Mouse (Mus musculus) neural tube, embryonic 12.5 days (tissue): Measurements from ENCODE around the gene Jarid2. TPM values are rescaled to one million over a fixed set of nuclear protein-coding genes. Genes with fewer than 3 reads are reported as not detected.
A peak's percentile ranks its signal among the peaks of the same experiment; 100 is the strongest.

ENCODE experiments used
- ATAC-seq: fragments of 200-750 bp; cut with Nextera tagmentation; 2 replicates; pipeline ENCODE4 v1.8.0; 2017; ENCODE audit warnings: low read depth, mild to moderate bottlenecking, moderate TSS enrichment, moderate library complexity; ENCODE audit not compliant: low FRiP score
- H3K27ac ChIP-seq: fragments of 300-500 bp; sonication (generic); 2 replicates; pipeline ENCODE4 v1.5.1; 2016
- H3K27me3 ChIP-seq: fragments of 300-500 bp; sonication (generic); replicated peaks from 2 replicates; pipeline ENCODE4 v1.6.1; 2016; ENCODE audit warnings: mild to moderate bottlenecking
- H3K36me3 ChIP-seq: fragments of 300-500 bp; sonication (generic); 2 replicates; pipeline ENCODE4 v1.6.1; 2016; ENCODE audit warnings: mild to moderate bottlenecking
- H3K4me1 ChIP-seq: fragments of 300-500 bp; sonication (generic); 2 replicates; pipeline ENCODE4 v1.6.1; 2016
- H3K4me2 ChIP-seq: fragments of 300-500 bp; sonication (generic); replicated peaks from 2 replicates; pipeline ENCODE4 v1.6.1; 2016; ENCODE audit warnings: mild to moderate bottlenecking
- H3K4me3 ChIP-seq: fragments of 300-500 bp; sonication (generic); 2 replicates; pipeline ENCODE4 v1.5.1; 2016
- H3K9ac ChIP-seq: fragments of 300-500 bp; sonication (generic); 2 replicates; pipeline ENCODE4 v1.6.1; 2016; ENCODE audit warnings: mild to moderate bottlenecking
- H3K9me3 ChIP-seq: fragments of 300-500 bp; sonication (generic); 2 replicates; pipeline ENCODE4 v1.6.1; 2016; ENCODE audit warnings: mild to moderate bottlenecking
- WGBS: fragments of 180-500 bp; shearing (Covaris S2); methylation state at CpG from one replicate; pipeline ENCODE4 v1.1.7; 2016; 5-methylcytosine and 5-hydroxymethylcytosine counted together
- polyA plus RNA-seq: library from polyadenylated mRNA; unstranded; fragments of >200 nt; fragmentation: Nextera tagmentation; extraction: Ambion mirVana; gene quantifications from 2 replicates; pipeline ENCODE4 v1.2.1, GENCODE M21; 2016

The Jarid2 gene
- polyA plus RNA-seq, 1 experiment from 2014 or later: 93.6 TPM

DNA sequence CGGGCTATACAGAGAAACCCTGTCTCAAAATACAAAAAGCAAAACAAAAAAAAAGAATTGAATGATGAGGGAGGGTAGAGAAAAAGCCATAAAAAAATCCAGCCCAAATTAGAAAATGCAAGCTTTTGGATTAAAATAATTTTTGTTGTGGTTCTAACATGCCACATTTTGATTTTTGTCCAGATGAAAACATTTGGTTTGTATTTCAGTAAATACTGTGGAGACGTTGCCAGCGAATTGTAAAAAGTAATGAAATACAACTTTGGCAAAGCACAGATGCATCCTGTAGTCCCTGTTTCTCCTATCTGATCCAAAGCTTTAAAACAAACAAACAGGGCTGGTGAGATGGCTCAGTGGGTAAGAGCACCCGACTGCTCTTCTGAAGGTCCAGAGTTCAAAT lies 151.7 kb downstream of the Jarid2 start:
- no peak for ATAC-seq
- H3K9ac ChIP-seq: no peak overlapping the region

DNA sequence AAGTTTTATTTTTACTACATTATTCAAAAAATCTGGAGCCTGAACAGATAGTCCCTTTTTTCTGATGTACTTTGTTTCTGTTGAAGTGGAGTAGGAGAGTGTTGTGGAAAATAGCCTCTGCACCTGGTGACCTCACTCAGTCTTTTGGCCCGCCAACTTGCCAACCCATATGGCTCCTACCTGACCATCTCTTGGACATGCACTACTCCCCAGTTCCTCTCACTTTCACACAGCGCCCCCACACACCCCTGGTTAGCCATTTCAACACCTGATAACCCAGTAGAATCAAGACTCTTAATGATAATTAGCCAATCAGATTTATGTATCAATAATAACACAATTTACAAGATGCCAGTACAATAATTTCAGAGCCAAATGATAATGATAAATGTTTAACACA lies 156.9 kb downstream of the Jarid2 start:
- Histone ChIP-seq H3K4me1 (peaks cover 13% of the 10 kb centered on the region), H3K9ac (no peak overlapping the region), H3K36me3 (peaks cover 20% of the 10 kb centered on the region), H3K9me3 (no peaks in the 10 kb centered on the region), H3K27me3 (no peaks in the 10 kb centered on the region), H3K4me2 (no peak overlapping the region), H3K4me3 (no peak overlapping the region), H3K27ac (no peak overlapping the region)
- 100% methylated on average over 2 of the region's 2 CpGs for WGBS
- no peak for ATAC-seq

More for the DNA sequence above, 151.7 kb downstream of the Jarid2 start:
- Histone ChIP-seq H3K4me2 (no peak overlapping the region), H3K27ac (no peak overlapping the region), H3K4me1 (peaks cover 31% of the 10 kb centered on the region), H3K9me3 (no peaks in the 10 kb centered on the region), H3K36me3 (peaks cover 14% of the 10 kb centered on the region; the same call in 1 of the 2 replicates), H3K4me3 (no peak overlapping the region), H3K27me3 (no peaks in the 10 kb centered on the region)
- WGBS: 89% methylated on average over 4 of the region's 4 CpGs

DNA sequence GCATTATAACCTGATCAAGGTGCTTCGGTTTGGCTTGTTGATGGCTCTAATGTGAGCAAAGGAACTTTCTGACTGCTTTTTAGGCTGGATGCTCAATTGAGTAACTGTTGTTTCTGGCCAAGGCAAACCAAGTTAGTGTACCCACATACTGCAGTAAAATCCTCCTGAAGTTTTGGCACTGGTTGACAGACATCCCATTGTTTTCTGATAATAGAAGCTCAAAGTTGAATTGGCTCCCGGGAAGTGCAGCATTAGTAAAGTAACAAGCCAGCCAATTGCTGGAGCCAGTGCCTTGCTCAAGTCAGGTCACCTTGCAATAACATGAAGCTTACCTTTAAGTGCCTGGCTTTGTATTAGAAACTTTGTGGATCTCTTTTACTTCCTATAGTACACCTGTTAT lies 161.3 kb downstream of the Jarid2 start:
- no peak overlapping the region for H3K4me2 ChIP-seq
- H3K4me3 ChIP-seq: no peak overlapping the region
- H3K27ac ChIP-seq: no peak overlapping the region
- WGBS: 55% methylated on average over 2 of the region's 2 CpGs
- peaks cover 18% of the 10 kb centered on the region for H3K36me3 ChIP-seq
- no peak for ATAC-seq
- H3K9me3 ChIP-seq: no peaks in the 10 kb centered on the region
- no peak overlapping the region for H3K9ac ChIP-seq
- peaks cover 20% of the 10 kb centered on the region for H3K4me1 ChIP-seq
- no peaks in the 10 kb centered on the region for H3K27me3 ChIP-seq

DNA sequence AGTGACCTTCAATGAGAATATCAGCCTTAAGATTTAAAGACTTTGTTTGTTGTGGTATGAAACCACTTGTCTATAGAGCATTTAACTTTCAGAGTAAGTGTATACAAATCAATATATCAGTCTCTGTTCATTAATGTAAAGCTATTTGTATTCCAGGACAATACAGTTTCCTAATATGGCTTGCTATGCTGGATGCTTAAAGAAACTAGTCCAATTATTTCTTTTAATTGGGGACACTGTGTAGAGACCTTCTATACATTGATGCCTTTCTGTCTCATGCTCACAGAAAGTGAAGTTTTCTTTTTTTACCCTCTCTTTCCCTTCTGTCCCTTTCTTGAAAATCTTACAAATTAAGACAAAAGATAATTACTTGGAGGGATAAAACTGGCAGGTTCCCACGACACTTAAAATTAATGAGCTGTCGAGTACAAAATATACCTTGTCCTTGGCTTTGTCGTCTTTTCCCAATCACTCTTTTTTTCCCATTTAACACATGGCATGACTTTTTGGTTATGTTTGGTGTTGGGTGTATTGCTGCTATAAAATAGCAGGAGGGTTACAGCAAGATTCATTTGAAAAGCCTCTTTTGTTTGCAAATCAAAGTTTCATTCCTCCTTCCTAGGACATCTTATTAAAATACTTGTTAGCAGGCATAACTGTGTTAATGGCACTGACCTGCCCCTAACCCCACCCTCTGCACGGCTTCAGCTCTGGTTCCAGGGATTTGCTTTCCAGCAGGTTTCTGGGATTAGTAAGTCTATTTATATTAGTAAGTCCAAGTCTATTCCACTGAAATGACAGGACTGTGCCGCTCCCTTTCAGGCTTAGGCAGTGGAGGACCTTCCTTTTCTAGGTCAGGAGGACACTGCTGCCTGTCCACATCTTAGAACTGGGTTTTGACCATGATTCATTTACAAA lies 162.8 kb downstream of the Jarid2 start:
- H3K36me3 ChIP-seq: peaks cover 23% of the 10 kb centered on the region
- no peaks in the 10 kb centered on the region for H3K9me3 ChIP-seq
- 36% methylated on average over 5 of the region's 5 CpGs for WGBS
- no peak overlapping the region for H3K4me2 ChIP-seq
- no peak overlapping the region for H3K4me3 ChIP-seq
- no peak for ATAC-seq
- H3K4me1 ChIP-seq: peaks cover 20% of the 10 kb centered on the region
- no peak overlapping the region for H3K27ac ChIP-seq
- H3K27me3 ChIP-seq: no peaks in the 10 kb centered on the region
- no peak overlapping the region for H3K9ac ChIP-seq

DNA sequence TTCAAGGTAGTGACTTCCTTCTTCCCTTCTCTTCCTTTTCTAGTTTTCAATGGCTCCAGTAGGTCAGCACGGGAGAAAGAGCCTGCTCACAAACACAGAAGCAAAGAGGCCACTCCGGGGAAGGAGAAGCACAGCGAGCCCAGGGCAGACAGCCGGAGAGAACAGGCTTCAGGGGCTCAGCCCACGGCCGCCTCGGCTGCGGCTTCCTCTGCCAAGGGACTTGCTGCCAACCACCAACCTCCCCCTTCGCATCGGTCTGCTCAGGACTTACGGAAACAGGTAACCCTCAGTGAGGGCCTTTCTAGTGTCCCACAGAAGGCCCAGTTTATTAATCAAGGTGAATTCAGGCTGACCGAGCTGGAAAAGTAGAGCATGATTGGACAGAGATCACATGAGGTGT lies 166.9 kb downstream of the Jarid2 start:
- Histone ChIP-seq H3K4me3 (no peak overlapping the region), H3K27ac (no peak overlapping the region), H3K9me3 (no peaks in the 10 kb centered on the region), H3K27me3 (no peaks in the 10 kb centered on the region), H3K36me3 (peaks cover 44% of the 10 kb centered on the region), H3K4me2 (no peak overlapping the region), H3K9ac (no peak overlapping the region), H3K4me1 (peaks cover 11% of the 10 kb centered on the region)
- WGBS: 93% methylated on average over 12 of the region's 12 CpGs
- ATAC-seq: no peak

DNA sequence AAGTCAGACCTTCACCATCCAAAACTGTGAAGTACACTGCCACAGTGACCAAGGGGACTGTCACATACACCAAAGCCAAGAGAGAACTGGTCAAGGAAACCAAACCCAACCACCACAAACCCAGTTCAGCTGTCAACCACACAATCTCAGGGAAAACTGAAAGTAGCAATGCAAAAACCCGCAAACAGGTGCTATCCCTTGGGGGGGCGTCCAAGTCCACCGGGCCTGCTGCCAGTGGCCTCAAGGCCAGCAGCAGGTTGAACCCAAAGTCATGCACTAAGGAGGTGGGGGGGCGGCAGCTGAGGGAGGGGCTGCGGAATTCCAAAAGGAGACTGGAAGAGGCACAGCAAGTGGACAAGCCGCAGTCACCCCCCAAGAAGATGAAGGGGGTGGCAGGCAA lies 173.0 kb downstream of the Jarid2 start:
- H3K36me3 ChIP-seq: peaks cover 77% of the 10 kb centered on the region
- H3K4me2 ChIP-seq: no peak overlapping the region
- H3K27me3 ChIP-seq: no peaks in the 10 kb centered on the region
- no peaks in the 10 kb centered on the region for H3K9me3 ChIP-seq
- no peak overlapping the region for H3K9ac ChIP-seq
- 98% methylated on average over 6 of the region's 6 CpGs for WGBS
- H3K27ac ChIP-seq: no peak overlapping the region
- no peak overlapping the region for H3K4me3 ChIP-seq
- peaks cover 4% of the 10 kb centered on the region; the same call in 1 of the 2 replicates for H3K4me1 ChIP-seq
- no peak for ATAC-seq

DNA sequence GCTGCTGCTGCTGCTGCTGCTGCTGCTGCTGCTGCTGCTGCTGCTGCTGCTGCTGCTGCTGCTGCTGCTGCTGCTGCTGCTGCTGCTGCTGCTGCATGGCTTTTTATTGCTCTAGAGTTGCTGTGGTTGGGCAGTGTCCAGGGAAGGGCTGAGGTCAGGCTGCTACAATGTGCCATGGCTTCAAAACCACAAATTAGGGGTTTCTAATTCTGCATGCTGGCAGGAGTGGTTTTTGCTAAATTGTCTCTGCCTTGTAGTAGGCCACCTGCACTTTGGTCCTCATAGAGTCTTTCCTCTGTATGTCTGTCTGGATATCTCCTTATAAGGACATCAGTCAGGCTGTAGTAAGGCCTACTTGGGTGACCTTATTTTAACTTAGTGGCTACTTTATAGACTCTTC lies 174.1 kb downstream of the Jarid2 start:
- no peak overlapping the region for H3K4me3 ChIP-seq
- H3K4me1 ChIP-seq: peaks cover 7% of the 10 kb centered on the region; the same call in 1 of the 2 replicates
- no peaks in the 10 kb centered on the region for H3K27me3 ChIP-seq
- H3K4me2 ChIP-seq: no peak overlapping the region
- no peak overlapping the region for H3K9ac ChIP-seq
- H3K9me3 ChIP-seq: no peaks in the 10 kb centered on the region
- no peak for ATAC-seq
- no peak overlapping the region for H3K27ac ChIP-seq
- H3K36me3 ChIP-seq: peaks cover 77% of the 10 kb centered on the region

DNA sequence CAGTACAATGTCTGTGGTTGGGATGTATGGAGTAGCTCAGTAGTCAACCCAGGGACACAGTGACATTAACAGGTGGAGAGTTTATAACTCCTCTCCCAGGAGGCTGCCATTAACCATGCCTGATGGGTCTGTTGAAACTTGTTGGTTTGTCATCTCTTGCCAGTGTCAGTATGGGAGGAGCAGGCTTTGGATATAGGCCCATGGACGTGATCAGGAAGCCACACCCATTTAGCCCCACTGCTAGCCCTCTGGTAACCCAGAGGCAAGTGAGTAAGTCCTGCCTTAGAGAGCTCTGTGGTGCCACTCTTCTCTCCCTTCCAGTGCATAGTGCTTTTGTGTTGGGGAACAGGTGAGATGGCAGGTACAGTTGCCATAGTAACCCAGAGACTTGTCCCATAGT lies 175.0 kb downstream of the Jarid2 start:
- no peak for ATAC-seq
- Histone ChIP-seq H3K4me3 (no peak overlapping the region), H3K9ac (no peak overlapping the region), H3K27ac (no peak overlapping the region), H3K9me3 (no peaks in the 10 kb centered on the region), H3K36me3 (peaks cover 76% of the 10 kb centered on the region), H3K4me2 (no peak overlapping the region), H3K27me3 (no peaks in the 10 kb centered on the region), H3K4me1 (peaks cover 7% of the 10 kb centered on the region; the same call in 1 of the 2 replicates)
- 64% methylated on average over 1 of the region's 1 CpGs for WGBS

DNA sequence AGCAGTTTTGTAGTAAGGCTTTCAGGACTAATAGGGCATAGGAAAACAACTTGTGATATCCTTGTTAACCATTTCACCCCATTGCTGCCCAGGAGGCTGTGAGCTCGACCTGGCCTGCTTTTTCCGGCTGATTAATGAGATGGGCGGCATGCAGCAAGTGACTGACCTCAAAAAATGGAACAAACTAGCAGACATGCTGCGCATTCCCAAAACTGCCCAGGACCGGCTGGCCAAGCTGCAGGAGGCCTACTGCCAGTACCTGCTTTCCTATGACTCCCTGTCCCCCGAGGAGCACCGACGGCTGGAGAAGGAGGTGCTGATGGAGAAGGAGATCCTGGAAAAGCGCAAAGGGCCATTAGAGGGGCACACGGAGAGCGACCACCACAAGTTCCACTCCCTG lies 176.9 kb downstream of the Jarid2 start:
- H3K4me1 ChIP-seq: peaks cover 7% of the 10 kb centered on the region; the same call in 1 of the 2 replicates
- no peak overlapping the region for H3K27ac ChIP-seq
- H3K9ac ChIP-seq: no peak overlapping the region
- no peak for ATAC-seq
- peaks cover 89% of the 10 kb centered on the region for H3K36me3 ChIP-seq
- no peaks in the 10 kb centered on the region for H3K27me3 ChIP-seq
- no peak overlapping the region for H3K4me2 ChIP-seq
- H3K9me3 ChIP-seq: no peaks in the 10 kb centered on the region
- no peak overlapping the region for H3K4me3 ChIP-seq
- WGBS: 91% methylated on average over 11 of the region's 11 CpGs

DNA sequence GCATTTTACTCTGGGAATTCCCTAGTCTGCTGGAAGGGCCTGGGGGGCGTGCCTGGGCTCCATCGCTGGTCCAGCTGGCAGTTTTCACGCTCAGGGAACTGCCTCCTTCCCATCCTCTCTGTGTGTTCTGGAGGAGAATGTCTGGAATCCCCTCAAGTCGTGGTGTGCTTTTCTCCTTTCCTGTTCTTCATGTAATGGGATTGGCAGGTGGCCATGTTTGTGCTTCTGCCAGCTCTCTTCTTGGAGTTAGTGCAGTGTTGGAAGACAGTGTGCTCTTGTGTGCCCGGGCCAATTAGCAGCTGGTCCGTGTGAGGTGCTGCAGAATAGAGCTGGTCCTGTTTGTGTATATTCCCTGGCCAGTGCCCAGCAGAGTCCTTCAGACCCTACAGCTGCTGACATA lies 178.4 kb downstream of the Jarid2 start:
- no peak overlapping the region for H3K4me2 ChIP-seq
- no peak overlapping the region for H3K27ac ChIP-seq
- H3K27me3 ChIP-seq: no peaks in the 10 kb centered on the region
- peaks cover 94% of the 10 kb centered on the region for H3K36me3 ChIP-seq
- peak; percentile 44 for ATAC-seq
- H3K4me1 ChIP-seq: peaks cover 7% of the 10 kb centered on the region; the same call in 1 of the 2 replicates
- WGBS: 65% methylated on average over 6 of the region's 6 CpGs
- H3K4me3 ChIP-seq: no peak overlapping the region
- no peaks in the 10 kb centered on the region for H3K9me3 ChIP-seq
- H3K9ac ChIP-seq: no peak overlapping the region

DNA sequence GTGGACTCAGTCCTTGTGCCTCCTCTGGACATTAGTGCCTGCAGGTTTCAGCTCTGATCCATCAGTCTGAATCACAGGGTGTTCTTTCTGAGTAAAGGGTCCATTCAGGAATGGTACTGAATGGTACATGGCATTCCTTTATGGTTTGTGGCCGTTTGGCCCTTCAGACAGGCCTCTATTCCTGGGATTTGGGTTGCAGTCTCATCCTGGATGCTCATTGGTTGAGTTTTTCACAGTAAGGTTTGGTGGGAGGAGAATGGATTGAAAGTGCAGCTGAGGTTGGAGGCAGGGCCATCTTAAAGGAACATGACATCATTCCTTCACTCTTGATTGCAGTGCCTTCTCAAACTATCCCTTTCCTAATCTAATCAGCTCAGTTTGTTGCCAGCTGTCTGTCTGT lies 179.5 kb downstream of the Jarid2 start:
- 0% methylated on average over 1 of the region's 1 CpGs for WGBS
- Histone ChIP-seq H3K27me3 (no peaks in the 10 kb centered on the region), H3K36me3 (peaks cover 95% of the 10 kb centered on the region), H3K4me2 (no peak overlapping the region), H3K4me3 (no peak overlapping the region), H3K9me3 (no peaks in the 10 kb centered on the region), H3K27ac (no peak overlapping the region), H3K4me1 (peaks cover 7% of the 10 kb centered on the region; the same call in 1 of the 2 replicates), H3K9ac (no peak overlapping the region)
- ATAC-seq: no peak

DNA sequence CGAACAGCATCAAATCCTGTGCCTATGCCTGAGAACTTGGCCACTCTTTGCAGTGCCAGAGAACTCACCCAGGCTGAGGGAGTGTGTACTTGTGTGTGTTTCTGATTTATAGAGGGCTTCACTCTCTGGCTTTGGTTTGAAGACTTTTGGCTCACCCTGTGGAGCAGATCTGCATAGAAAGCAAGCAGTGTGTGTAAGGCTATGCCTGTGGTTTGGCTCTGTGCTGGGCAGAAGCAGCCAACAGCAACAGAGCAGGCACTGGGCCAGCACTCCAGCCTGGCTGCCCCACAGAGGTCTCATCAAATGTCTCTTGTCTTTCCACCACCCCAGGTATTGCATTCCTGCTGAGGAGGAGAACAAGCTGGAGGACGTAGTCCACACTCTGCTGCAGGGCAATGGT lies 183.6 kb downstream of the Jarid2 start:
- Histone ChIP-seq H3K27me3 (no peaks in the 10 kb centered on the region), H3K27ac (no peak overlapping the region), H3K4me1 (no peaks in the 10 kb centered on the region), H3K9ac (no peak overlapping the region), H3K9me3 (no peaks in the 10 kb centered on the region), H3K36me3 (peaks cover 98% of the 10 kb centered on the region), H3K4me2 (no peak overlapping the region), H3K4me3 (no peak overlapping the region)
- WGBS: 80% methylated on average over 2 of the region's 2 CpGs
- no peak for ATAC-seq

DNA sequence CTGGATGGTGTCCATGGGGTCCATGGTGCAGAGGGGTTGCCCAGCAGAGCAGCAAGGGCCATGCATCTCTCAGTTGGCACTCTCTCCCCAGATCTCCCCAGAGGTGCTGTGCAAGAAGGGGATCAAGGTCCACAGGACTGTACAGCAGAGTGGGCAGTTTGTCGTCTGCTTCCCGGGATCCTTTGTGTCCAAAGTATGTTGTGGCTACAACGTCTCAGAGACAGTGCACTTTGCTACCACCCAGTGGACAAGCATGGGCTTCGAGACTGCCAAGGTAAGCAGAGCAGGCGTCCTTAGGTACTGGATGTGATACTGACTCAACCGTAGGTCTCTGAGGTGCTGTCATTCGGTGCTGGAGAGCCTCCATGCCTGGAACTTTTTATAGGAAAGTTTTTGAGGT lies 184.3 kb downstream of the Jarid2 start:
- Histone ChIP-seq H3K27ac (no peak overlapping the region), H3K9me3 (no peaks in the 10 kb centered on the region), H3K4me1 (no peaks in the 10 kb centered on the region), H3K36me3 (peaks cover 99% of the 10 kb centered on the region), H3K4me2 (no peak overlapping the region), H3K4me3 (no peak overlapping the region), H3K27me3 (no peaks in the 10 kb centered on the region), H3K9ac (no peak overlapping the region)
- ATAC-seq: no peak
- WGBS: 69% methylated on average over 7 of the region's 7 CpGs
